Mouse (Mus musculus): ENCODE measurements at regions not wholly inside any gene's neighbourhood (a gene's known extent, or its start where the extent isn't known, plus 50 kb on each side); places are given as distances from the start of the nearest gene placed in this dataset.

DNA sequence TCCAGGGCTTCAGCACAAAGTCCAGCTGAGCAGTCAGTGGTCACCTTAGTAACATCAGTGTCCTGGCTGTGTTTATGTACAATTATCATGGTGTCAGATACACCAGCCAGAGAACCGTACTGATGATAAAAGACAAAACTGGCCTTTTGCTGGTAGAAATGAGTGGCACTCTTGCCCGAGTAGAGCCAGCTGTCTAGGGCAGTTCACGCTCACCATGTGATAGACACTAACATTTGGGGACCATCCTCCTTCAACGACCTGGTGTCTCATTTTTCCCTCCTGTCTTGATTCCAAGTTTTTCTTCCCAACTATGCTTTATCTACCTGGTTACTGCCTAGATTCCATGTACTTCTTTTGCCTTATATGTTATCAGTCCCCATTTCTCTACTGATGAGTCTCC lies 349.3 kb downstream of the Lpin1 start:
- TF ChIP-seq MAFK (IDR thresholded peaks at IDR 0.05; ENCODE audit: insufficient read depth, low read depth, low read length) = no peak
- TF ChIP-seq HCFC1 (IDR thresholded peaks at IDR 0.05; ENCODE audit: borderline replicate concordance, insufficient read depth, low read length) = no peak

All from ES-E14 (cell line).